Mouse (Mus musculus) liver, adult (tissue): ENCODE results near the gene Fto.

Source experiments
- GATA4 ChIP-seq: IDR thresholded peaks from 2 replicates; pipeline ENCODE4 v1.6.1; 2014; ENCODE audit warnings: mild to moderate bottlenecking, low read length; ENCODE audit not compliant: insufficient replicate concordance

Gene Fto

DNA sequence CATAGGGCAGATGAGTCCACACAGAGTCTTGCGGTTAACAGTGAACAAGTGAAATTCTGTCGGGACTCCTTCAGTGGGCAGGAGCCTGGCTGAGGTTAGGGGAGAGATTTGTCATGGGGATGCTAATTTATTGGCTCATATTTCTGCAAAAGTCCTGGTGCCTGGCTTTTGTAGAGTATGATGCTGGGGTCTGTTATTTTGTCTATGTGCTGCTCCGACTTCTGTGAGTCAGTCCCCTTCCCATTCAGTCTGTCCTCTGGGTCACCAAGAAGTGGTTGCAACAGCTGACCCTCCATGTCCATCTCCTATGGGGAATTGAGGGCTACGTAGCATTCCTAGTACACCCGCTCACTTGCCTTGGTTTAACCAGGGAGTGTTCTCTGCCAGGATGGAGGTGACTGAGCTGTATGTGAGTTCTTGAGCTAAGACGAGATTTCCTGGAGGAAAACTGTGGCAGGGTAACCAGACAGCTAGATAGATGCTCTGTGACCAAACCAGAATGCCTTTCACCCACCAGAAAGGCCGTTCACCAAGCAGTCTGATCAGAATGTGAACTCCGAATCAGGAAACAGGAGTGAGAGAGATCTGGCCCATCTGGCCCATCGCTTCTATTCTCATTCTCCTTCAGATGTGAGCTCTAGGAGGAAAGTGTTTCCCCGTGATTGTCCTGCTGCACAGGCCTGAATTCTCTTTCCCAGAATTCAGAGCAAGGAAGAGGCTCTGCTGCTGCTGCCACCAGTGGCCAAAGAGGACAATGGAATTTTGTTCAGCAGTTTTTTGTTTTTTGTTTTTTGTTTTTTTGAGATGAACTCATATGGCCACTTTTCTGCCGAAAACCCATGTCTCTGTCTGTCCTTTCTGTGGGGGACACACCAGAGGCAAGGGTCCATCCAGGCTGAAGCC lies 302.7 kb downstream of the Fto start:
- no peak for TF ChIP-seq GATA4

DNA sequence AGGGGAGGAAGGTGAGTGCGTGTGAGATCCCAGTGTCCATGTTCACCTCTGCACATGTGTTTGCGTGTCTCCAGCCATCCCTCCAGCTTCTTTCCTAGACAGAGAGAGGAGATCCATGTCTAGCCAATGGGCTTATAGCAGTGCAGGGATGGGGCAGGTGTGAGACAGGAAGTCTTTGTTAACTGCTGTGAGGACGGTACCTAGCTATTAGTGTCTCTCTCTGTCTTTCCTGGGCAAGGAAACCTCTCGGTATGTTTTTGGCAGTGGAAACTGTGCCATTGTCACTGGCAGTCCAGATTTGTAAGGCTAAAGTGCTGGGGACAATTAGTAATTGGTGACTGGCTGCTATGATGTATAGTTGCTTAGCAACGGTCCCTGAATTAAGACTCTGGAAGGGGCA lies 304.4 kb downstream of the Fto start:
- no peak for TF ChIP-seq GATA4

DNA sequence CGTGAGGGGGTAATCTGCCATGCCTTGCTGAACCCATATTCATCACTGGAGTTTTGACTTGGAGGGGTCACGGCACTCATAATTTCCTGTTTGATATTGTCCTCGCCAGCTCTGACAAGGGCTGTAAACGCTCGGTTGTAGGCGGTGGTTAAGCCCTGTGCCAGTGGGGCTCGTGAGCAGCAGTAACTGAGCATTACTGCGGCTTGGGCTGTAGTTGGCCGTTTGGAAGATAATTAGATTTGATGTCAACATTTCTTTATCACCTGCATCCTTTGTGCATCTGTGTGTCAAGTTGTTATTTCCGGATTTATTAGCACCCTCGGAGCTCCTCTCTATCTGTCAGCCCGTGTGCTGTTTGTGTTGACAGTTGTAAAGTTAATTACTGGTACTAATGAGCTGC lies 309.4 kb downstream of the Fto start:
- no peak for TF ChIP-seq GATA4

DNA sequence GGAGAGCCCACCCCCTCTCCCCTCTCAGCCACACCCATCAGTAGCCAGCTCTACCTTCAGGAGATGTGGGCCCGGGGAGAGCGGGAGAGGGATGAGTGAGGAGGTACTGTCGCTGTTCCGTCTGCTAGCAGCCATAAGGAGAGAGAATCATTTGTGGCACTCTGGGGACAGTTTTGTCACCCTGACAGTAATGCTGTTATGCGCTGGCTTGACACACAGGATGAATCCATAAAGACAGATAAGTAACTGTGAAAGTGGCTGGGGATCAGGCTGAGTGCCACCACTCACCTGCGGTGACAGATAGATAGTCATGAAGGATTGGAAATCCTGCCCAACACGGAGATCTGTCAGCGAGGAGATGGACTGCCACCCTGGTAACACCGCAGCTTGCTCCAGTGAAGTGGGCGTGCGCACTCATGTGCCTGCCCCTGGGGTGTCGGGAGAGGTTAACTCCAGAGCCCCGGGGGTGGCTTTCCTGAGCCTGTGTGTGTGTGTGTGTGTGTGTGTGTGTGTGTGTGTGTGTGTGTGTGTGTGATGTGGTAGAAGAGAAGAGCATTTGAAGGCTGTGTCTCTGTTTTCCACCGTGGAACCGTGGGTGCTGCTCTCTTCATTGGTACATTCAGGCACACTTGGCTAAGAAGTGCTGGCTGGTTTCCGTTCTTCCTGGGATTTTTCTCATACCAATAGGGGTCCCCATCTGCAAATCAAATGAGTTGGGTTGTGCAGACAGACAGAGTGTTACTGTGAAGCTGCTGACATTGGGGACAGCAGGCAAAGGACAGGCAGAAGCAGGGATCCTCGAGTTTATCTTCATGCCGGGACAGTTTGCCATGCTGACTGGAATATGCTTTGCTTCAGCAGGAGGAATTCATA lies 312.6 kb downstream of the Fto start:
- no peak for TF ChIP-seq GATA4

DNA sequence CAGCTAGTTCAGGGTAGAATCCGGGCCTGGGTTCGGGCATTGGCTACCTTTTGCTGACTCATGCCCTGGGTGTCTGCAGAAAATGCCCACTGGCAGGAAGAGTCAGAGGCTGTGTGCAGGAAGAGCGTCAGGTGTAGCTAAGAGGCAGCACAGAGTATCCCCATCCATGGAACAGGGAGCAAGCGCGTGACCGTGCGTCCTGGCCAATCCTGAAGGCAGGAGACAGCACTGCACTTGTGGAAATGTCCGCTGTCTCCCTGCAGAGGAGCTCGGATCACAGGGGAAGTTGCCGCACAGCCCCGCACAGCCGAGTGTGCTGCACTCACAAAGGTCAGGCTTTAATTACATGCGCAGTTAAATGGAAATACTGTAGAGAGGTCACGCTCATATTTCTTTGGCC lies 316.3 kb downstream of the Fto start:
- no peak for TF ChIP-seq GATA4

DNA sequence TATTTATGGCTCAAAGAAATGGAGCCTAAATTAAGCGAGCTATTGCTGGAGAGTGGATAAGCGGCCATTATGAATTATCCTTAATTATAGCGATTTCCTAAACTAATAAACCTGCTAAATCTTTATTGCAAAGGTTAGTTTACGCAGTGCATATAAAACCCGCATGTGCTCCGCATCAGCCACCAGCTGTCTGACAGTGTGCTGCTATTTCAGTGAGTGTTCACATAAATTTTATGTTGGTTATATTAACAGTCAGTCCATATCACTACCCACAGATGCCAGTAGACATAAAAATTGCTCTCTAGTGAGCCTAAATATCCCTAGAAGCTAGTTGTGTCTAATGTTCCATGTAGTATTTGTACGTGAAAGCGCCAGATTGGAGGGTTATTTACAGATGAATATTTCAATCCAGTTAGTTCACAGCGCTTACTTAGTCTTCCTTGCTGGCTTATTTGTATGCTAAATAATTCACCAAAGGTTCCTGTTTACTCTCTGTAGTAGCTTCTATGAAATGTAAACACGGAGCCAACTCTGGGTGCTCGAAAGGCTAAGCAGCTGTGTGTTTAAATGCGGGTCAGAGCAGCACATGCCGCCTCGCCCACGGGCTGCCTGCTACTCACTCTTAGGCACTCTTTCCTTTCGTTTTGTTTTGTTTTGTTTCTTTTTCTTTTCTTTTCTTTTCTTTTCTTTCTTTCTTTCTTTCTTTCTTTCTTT lies 317.2 kb downstream of the Fto start:
- TF ChIP-seq GATA4: no peak

DNA sequence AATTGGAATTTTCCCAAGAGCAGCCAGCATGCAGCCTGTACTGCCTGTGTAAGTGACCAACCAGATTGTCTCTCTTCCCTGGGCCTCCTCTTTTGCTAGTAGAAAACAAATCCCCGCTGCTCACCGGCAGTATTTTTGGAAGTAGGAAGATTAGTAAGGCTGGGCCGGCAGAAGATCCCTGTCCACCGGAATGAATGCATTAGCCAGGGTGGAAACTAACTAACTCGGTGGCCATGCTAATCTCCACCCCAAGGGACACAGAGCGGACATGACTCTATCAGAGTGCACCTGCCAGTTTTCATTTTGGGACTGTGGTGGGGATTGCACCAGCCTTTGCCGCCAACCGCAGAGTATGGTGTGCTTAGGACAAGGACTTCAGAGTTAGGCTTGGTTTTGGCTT lies 319.1 kb downstream of the Fto start:
- TF ChIP-seq GATA4: no peak

DNA sequence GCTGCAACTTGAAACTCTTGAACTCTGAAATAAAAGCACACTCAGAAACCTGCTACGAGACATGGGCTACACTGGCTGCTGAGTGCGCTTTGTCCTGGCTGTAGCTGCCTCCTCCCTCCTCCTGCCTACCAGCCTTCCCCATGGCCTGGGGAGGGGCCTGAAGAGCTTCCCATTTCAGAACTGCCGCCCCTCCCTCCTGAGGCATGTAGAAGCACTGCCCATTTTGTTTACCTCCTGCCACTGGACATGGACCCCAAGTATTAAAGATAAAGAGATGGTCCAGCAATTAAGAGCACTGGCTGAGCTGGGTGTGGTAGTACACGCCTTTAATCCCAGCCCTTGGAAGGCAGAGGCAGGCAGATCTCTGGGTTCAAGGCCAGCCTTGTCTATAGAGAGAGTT lies 322.1 kb downstream of the Fto start:
- no peak for TF ChIP-seq GATA4

DNA sequence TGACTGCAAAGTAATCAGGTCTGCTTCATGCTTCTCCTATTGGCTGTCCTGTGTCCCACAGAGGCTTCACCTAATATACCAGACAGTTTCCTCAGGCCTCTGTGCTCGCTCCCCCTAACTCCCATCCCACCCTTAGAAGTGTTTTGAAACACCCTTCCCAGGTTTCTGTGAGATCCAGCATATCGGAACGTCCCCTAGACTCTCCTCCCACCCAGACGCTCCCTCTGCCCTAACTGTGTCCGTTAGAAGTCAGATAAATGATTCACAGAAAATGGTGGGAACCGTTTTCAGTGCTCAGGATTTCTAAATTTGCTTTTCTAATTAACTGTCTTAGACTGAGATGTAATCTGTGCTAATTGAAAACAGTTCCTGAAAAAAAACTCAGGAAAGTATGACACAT lies 323.6 kb downstream of the Fto start:
- TF ChIP-seq GATA4: no peak

DNA sequence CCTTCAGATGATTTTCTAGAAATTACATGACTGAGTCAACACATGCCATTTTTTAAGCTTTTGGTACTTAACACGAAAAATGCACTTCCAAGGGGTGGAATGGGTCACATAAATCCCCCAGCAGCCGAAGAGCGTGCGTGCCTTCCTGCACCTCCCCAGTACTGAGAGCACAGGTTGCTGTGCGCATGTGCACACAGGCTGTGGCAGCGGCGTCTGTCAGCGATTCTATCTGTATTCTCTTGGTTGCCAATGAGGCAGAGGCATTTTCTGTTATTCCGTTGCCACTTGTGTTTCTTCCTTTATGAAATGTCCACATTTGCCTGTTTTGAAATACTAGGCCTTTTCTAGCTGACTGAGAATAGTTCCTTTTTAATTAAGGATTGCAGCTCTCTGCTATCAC lies 324.4 kb downstream of the Fto start:
- no peak for TF ChIP-seq GATA4

DNA sequence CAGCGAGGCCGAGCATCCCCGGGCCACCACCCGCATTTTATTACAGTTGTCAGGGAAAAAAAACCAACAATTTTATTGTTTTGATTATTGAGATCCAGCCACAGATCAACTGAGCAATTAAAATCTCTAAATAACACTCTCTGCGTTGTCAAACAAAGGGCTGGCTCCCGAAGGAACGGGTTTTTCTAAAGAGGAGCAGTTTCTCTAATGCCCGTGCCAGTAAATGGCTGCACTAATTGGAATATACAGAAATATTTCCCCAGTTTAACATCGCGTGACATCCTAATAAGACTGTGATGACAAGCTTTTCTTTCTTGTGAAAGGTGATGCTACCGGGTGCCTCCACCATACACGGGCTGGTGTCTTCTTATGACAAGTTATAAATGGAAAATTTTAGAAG lies 324.9 kb downstream of the Fto start:
- TF ChIP-seq GATA4: no peak

DNA sequence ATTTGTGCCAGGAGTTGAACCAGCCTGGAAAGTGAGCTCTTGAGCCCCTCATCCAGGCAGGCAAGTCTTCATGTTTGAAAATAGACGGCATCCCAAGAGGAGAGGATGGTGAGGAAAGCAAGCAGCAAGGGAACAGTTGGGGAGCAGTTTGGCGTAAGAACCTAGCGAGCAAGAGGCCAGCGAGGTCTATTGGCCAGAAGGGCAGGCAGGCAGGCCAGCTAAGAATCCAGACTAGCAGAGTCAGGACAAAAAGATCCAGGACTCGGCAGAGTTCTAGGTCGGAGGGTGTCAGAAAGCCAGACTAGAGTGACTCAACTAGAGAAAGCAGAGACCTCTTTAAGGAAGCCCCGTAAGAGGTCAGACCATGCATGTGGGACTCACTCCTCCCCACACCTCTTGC lies 327.1 kb downstream of the Fto start:
- TF ChIP-seq GATA4: no peak

DNA sequence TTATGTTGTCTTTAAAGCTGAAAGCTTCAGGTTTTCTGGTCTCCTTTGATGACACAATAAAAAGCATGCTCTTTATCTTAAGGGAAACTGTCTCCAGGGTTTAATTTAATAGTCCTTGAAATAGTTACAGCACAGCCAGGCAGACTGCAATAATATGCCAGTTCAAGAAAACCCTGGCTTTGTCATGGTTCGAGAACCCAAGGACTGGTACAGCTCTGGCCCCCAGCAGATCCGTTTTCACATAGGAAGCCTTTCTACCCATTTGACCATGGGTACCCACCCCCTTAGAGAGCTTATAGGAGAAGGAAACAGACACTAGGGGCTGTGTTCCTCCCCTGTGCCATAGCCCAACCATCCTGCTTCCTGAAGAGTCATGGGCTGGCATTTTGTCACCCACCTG lies 332.2 kb downstream of the Fto start:
- TF ChIP-seq GATA4: no peak

DNA sequence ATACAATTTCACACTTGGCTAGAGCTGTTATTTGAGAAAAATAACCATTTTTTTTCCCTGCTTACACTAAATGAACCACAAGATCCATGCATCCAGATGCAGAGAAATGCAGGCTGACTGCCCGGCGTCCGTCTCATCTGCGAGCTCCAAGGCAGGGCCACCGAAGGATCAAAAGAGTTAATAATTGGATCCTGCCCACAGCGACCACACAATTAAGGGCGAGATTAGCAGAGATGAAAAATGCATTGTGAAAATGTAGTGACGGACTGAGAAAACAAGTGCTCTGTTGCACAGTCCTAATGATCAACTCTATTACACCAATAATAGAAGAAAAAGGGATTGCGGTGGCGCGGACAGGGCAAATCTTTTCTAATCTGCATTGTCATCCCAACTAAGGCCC lies 334.6 kb downstream of the Fto start:
- no peak for TF ChIP-seq GATA4

DNA sequence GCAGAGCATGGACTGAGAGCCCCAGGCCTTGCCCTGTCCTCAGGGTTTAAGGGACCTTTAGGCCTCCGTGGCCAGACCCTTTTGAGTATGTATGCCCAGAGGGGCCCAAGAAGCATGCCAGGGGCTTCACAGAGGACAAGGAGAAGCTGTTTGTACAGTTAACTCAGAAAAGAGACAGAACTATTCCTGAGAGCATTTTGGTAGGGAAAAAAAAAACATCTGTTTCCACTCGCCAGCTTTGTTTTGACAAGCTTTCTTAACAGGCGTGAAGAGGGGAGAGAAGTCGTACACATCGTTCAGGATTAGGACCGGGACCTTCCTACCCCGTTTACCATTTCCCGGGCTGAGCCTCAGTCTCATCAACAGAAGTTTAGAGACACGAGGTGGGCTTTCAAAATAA lies 335.5 kb downstream of the Fto start:
- no peak for TF ChIP-seq GATA4

DNA sequence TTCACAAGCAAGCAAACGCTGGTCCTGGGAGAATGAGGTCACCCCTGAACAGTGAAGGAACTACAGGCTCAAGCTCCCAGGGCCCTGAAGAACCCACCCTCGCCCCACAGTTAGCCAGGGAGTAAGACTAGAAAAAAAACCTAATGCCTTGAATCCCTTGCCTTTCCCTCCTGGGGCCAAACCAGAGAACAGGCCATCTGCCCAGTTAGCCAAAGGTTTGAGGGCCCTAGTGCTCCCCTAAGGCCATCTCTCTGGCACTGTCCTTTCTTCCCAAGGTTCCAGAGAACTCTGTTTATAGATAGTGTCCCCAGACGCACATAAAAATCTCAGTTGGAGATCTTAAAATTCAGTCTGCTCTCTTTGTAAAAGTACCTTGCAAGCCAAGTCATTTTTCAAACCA lies 340.2 kb downstream of the Fto start:
- no peak for TF ChIP-seq GATA4

DNA sequence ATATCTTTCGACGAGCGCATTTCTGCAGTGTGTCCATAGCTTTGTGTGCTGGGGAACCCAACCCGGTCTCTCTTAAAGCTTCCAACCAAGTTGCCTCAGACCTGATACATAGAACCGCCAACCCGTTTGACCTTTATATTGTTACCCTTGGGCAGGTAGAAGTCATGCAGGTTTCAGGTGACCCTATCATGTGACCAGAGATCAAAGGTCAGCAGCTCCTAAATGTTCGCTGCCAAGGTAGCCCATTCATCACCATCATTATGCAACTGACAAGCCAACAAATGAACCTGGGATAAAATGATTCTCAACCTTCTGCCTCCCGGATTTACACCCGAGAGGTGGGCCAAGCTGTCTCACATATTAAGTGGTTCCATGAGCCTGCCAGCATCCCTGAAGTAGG lies 344.1 kb downstream of the Fto start:
- TF ChIP-seq GATA4: no peak
